Mouse (Mus musculus): ENCODE data around the gene Tecr.

The Tecr gene

DNA sequence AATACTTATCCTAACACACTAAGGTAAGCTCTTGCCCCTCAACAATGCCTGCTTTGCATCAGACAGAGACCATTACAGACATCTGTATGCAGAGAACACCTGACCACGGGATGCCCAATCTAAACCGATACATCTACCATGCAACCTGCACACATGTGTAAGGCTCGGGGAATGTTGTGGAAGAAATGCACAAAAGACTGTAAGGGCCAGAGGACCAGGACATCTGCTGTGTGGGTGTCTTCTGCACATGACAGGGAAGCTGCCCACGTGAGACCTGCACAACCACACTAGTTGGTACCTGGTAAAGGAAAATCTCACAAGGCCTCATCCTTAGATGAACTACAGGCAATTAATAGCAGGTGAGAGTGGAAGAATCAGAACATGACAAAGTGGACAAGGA is 44.5 kb downstream of the Tecr start:
- DNase-seq (ENCODE audit: low spot score), result no peak

DNA sequence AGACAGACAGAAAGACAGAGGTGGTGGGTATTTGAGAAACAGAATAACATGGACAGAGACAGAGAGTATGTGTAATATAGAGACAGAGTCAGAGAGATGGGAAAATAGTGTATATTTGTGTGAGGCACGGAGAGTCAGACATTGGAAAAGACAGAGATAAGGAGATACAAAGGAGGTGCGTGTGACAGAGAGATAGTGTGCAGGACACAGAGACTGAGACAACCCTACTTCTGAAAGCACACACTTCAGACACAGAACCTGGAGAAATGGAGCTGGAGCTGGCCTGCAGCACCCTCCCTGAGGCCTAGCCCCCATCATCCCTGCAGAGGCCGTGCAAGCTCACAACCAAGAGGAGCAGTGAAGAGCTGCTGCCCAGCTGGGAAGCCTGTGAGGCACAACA is 45.1 kb downstream of the Tecr start:
- DNase-seq (ENCODE audit: low spot score), result no peak

GRCm38 (mm10) chr8:83535736-83536135 is 72.0 kb downstream of the Tecr start, which contains the start of gene Olfr370:
Gene Olfr370, plus strand, starts transcription at chr8:83535780.
- no peak for DNase-seq (ENCODE audit: low spot score)

DNA sequence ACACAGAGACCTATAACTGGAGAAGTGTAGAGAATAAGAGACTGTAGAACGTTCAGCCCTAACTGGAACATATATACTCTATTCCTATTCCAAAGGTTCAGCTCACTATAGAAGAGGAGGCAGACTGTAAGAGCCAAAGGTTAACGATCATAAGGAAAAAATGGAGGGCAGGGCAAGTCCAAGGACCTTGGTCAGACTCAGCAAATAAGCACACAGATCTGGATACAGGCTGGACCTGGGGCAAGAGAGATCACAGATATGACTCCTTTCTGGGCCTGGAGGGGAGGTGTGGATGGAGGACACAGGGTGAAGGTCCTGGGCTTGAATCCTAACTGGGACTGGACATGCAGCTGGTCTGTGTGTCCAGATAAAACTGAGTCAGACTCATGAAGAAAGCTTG is 73.0 kb downstream of the Tecr start:
- DNase-seq (ENCODE audit: low spot score), result no peak

All from ovary, adult 18-20 months (tissue).